ENCODE assay signal across 8 mouse cellular contexts in the genomic region with DNA sequence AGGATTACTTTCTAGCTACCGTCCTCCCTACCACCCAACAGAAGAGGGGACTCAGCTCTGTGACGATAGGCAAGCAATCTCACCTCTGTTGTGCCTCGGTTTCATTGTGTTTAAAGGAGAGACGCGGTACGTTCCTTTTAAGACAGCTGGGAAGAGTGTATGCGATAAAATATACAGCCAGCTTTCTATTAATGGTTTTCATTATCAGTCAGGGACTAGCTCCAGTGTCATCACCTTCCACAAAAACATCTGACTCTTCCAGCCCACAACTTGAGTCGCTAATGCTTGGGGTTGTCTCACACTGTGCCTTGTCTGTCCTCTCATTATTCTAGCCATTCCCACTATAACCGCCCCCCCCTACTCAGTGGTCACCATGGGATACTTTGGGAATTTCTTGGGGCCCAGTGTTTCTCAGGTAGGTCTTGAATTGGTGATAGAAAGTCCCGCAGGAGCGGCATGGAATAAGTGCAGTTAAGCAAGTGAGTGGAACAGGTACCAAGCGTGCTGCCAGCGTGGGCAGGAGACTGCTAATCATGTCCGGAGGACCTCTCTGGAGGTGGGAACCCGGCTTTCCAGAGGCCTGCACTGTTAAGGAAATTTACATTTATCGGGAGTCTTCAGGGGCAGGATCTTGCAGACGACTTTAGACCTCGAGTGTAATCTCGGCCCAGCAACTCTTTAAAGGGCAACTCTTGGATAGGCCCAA. TPM values are rescaled to one million over a fixed set of nuclear protein-coding genes. Genes with fewer than 3 reads are reported as not detected.
DNase-seq lines count a peak whose midpoint lies in the region; ATAC-seq and TF ChIP-seq lines count a peak whose summit lies in the region.

No protein-coding gene starts in this region.

- no peaks in the 10 kb centered on the region for H3K36me3 ChIP-seq in hindbrain, embryonic 14.5 days (replicated peaks; ENCODE audit: control insufficient read depth, insufficient read depth)
- H3K36me3 ChIP-seq in midbrain, postnatal 0 days (ENCODE audit: insufficient read depth, low read length): no peaks in the 10 kb centered on the region

- no peak for ATAC-seq in hindbrain, embryonic 14.5 days (ENCODE audit: low FRiP score)
- peak; percentile 0; the same call in 1 of the 2 replicates for ATAC-seq in midbrain, postnatal 0 days (ENCODE audit: low FRiP score)

- peaks cover 12% of the 10 kb centered on the region for H3K4me1 ChIP-seq in hindbrain, embryonic 14.5 days (replicated peaks; ENCODE audit: control insufficient read depth, insufficient read depth, low read length)
- peaks cover 8% of the 10 kb centered on the region; the same call in 1 of the 2 replicates for H3K4me1 ChIP-seq in midbrain, postnatal 0 days (ENCODE audit: insufficient read depth, low read length)

- H3K9ac ChIP-seq in hindbrain, embryonic 14.5 days: peak overlapping the region; percentile 67
- peak overlapping the region; percentile 62 for H3K9ac ChIP-seq in midbrain, postnatal 0 days (replicated peaks; ENCODE audit: low read length, poor library complexity, severe bottlenecking)

- WGBS in hindbrain, embryonic 14.5 days: 39% methylated on average over 19 of the region's 19 CpGs
- 46% methylated on average over 19 of the region's 19 CpGs for whole genome bisulfite sequencing in midbrain, postnatal 0 days

- peak overlapping the region; percentile 83 for H3K4me2 ChIP-seq in hindbrain, embryonic 14.5 days (replicated peaks)
- peak overlapping the region; percentile 83 for H3K4me2 ChIP-seq in midbrain, postnatal 0 days (ENCODE audit: low read depth, low read length, poor library complexity, severe bottlenecking)

- H3K4me3 ChIP-seq in hindbrain, embryonic 14.5 days (replicated peaks; ENCODE audit: low read length): peak overlapping the region; percentile 69
- peak overlapping the region; percentile 74 for H3K4me3 ChIP-seq in midbrain, postnatal 0 days (ENCODE audit: low read depth, low read length)

- TF ChIP-seq CTCF in midbrain, postnatal 0 days (IDR thresholded peaks at IDR 0.05): no peak

- peak; percentile 10 to 55 for DNase-seq in kidney, postnatal 25 days
- DNase-seq in kidney, adult 8-10 months: no peak
- peak; percentile 6 for DNase-seq in c-Kit-positive CD71-positive TER-119-negative erythroid progenitor cells, embryonic 14.5 days (ENCODE audit: low read depth)
- DNase-seq in hindbrain, embryonic 14.5 days (ENCODE audit: low spot score): no peak
- DNase-seq in midbrain, postnatal 0 days (ENCODE audit: low spot score): no peak
- DNase-seq in yolk sac, embryonic 10.5 days (ENCODE audit: low spot score): no peak
- no peak for DNase-seq in left cerebral cortex, postnatal 25 days (ENCODE audit: low spot score in 2 of 2)
- DNase-seq in layer of hippocampus, adult 8-10 months (ENCODE audit: low spot score in 2 of 2): no peak

- H3K27me3 ChIP-seq in hindbrain, embryonic 14.5 days (ENCODE audit: control insufficient read depth, insufficient read depth, low read length): peaks cover 3% of the 10 kb centered on the region; the same call in 1 of the 2 replicates
- H3K27me3 ChIP-seq in midbrain, postnatal 0 days (ENCODE audit: insufficient read depth, low read length): no peaks in the 10 kb centered on the region

- no peaks in the 10 kb centered on the region for H3K9me3 ChIP-seq in hindbrain, embryonic 14.5 days (ENCODE audit: control insufficient read depth, low read length)
- no peaks in the 10 kb centered on the region for H3K9me3 ChIP-seq in midbrain, postnatal 0 days (ENCODE audit: low read length)

- H3K27ac ChIP-seq in hindbrain, embryonic 14.5 days: peak overlapping the region; percentile 75; the same call in 1 of the 2 replicates
- H3K27ac ChIP-seq in midbrain, postnatal 0 days (ENCODE audit: low read depth, low read length): peak overlapping the region; percentile 82

- intact Hi-C loops in left cerebral cortex, postnatal 25 days (cut with DNase I): loop anchor here (1.0 to 2.0 kb wide), 2 partner anchors 43 to 71 kb away; no protein-coding TSS in a partner anchor

RNA-seq across cellular contexts. Expression of gene Nt5dc3, which starts 1.0 kb away (rescaled TPM):
- polyA plus RNA-seq in hindbrain, embryonic 14.5 days (2014; fragmentation: Nextera tagmentation; extraction: Ambion mirVana): 17.3 and 19.3 TPM in 2 replicates
- total RNA-seq in midbrain, postnatal 0 days (2014; rRNA removed): 56.2 and 70.5 TPM in 2 replicates
- polyA plus RNA-seq in midbrain, postnatal 0 days (2015; fragmentation: Nextera tagmentation; extraction: Ambion mirVana): 11.9 and 13.2 TPM in 2 replicates
- 10 to 100 TPM; 81.0 to 81.1 TPM for total RNA-seq in left cerebral cortex, postnatal 25 days (2021)
- 100 to 1,000 TPM; 113 to 152 (median 122) TPM for total RNA-seq in layer of hippocampus, adult 8-10 months (2022)

RNA-seq across cellular contexts. Expression of gene Gm49358, which starts 14.0 kb away (rescaled TPM):
- polyA plus RNA-seq in hindbrain, embryonic 14.5 days (2014; fragmentation: Nextera tagmentation; extraction: Ambion mirVana): 0.80 TPM in 1 of 2 replicates, not detected in the other
- total RNA-seq in midbrain, postnatal 0 days (2014; rRNA removed): not detected in 2 replicates
- not detected in 2 replicates for polyA plus RNA-seq in midbrain, postnatal 0 days (2015; fragmentation: Nextera tagmentation; extraction: Ambion mirVana)
- 10 to 100 TPM; 21.2 to 29.7 TPM for total RNA-seq in left cerebral cortex, postnatal 25 days (2021)
- total RNA-seq in layer of hippocampus, adult 8-10 months (2022): 10 to 100 TPM; 28.9 to 57.9 (median 42.3) TPM

Comparison
In these comparisons a context has a peak if more than half of its experiments do, and no peak if none do; other contexts are left out.
1. DNase-seq: peak in kidney, postnatal 25 days (2 of 2) and c-Kit-positive CD71-positive TER-119-negative erythroid progenitor cells, embryonic 14.5 days (single experiment); none in kidney, adult 8-10 months (0 of 2), hindbrain, embryonic 14.5 days (single experiment), midbrain, postnatal 0 days (single experiment), yolk sac, embryonic 10.5 days (single experiment), left cerebral cortex, postnatal 25 days (0 of 2) and layer of hippocampus, adult 8-10 months (0 of 2).
2. RNA of gene Gm49358, which starts 14.0 kb away (total RNA-seq): 28.9 to 57.9 TPM in layer of hippocampus, adult 8-10 months and 21.2 to 29.7 TPM in left cerebral cortex, postnatal 25 days; not detected in midbrain, postnatal 0 days; every median in the first group is over 10 times any median in the second.